In the genomic region with DNA sequence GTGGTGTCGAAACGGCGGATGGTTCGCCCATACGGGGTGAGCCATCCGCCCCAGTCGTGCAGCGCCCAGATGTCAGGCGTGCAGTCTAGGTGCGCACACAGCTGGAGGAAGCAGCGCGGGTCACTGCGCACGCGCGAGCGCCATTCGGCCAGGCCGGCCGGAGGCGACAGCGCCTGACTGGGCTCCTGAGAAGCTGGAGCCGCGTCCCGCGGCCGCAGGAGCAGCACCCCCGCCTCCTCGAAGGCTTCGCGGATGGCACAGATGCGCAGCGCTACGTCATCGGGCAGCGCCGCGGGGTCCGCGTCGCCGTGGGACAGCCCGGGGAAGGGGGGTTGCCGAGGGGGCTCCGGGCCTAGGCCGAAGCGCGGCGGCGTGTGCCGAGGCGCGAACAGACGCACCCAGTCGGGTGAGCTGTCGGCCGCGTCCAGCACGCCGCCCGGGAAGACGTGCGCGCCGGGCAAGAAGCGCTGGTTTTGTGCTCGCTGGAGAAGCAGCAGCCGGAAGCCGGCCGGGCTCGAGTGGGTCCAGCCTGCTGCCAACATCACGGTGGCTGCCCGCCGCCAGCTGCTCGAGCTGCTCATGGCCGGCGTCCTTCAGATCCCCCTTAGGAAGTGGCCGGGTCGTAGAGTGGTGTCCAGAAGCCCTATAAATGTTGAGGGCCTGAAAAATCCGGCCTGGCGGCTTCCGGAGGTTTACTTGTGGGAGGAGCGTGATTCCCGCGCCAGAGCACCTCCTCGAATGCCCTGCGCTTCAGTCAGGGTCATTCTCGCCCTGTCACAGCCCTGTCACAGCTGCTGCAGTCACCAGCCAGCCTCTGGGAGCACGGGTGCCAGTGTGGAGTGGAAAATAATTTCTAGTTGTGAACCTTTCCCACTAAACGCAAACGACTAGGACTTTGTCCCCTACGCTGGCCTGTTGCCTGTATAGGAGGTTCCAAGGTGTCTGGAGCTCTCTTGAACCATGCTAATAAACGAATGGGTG, we compare ENCODE assay signal across 7 mouse cellular contexts. TPM values are rescaled to one million over a fixed set of nuclear protein-coding genes. Genes with fewer than 3 reads are reported as not detected.
DNase-seq lines count a peak whose midpoint lies in the region; ATAC-seq lines count a peak whose summit lies in the region.

No protein-coding gene starts in this region.

- ATAC-seq in limb, embryonic 11.5 days (ENCODE audit: insufficient number of reproducible peaks, low FRiP score, low TSS enrichment, low read depth), result peak; percentile 91
- peak; percentile 95 for ATAC-seq in midbrain, embryonic 14.5 days (ENCODE audit: low FRiP score, low TSS enrichment)

- H3K4me1 ChIP-seq in embryonic facial prominence, embryonic 10.5 days, result peaks cover 21% of the 10 kb centered on the region
- H3K4me1 ChIP-seq in limb, embryonic 11.5 days (ENCODE audit: control insufficient read depth, insufficient read depth, low read length), result 0 out of 2 replicates have a peak, but pooled peaks cover 3% of the 10 kb centered on the region
- peaks cover 6% of the 10 kb centered on the region; the same call in 1 of the 2 replicates for H3K4me1 ChIP-seq in midbrain, embryonic 14.5 days (ENCODE audit: control insufficient read depth, insufficient read depth, low read length)

- H3K4me2 ChIP-seq in limb, embryonic 11.5 days (ENCODE audit: low read depth, severe bottlenecking), result peak overlapping the region; percentile 77
- peak overlapping the region; percentile 84 for H3K4me2 ChIP-seq in midbrain, embryonic 14.5 days (ENCODE audit: low read length)

- peak overlapping the region; percentile 95 for H3K9ac ChIP-seq in limb, embryonic 11.5 days (ENCODE audit: low read length)
- peak overlapping the region; percentile 93 for H3K9ac ChIP-seq in midbrain, embryonic 14.5 days (replicated peaks; ENCODE audit: low read length)

- peak overlapping the region; percentile 98 for H3K27ac ChIP-seq in embryonic facial prominence, embryonic 10.5 days (replicated peaks)
- H3K27ac ChIP-seq in limb, embryonic 11.5 days (replicated peaks; ENCODE audit: low read depth, low read length), result peak overlapping the region; percentile 93
- H3K27ac ChIP-seq in midbrain, embryonic 14.5 days (replicated peaks; ENCODE audit: low read depth, low read length), result peak overlapping the region; percentile 96

- peaks cover 8% of the 10 kb centered on the region for H3K36me3 ChIP-seq in embryonic facial prominence, embryonic 10.5 days (replicated peaks)
- no peaks in the 10 kb centered on the region for H3K36me3 ChIP-seq in limb, embryonic 11.5 days (ENCODE audit: control insufficient read depth, insufficient read depth, low read length)
- H3K36me3 ChIP-seq in midbrain, embryonic 14.5 days (ENCODE audit: control insufficient read depth, insufficient read depth, low read length), result peaks cover 5% of the 10 kb centered on the region

- peak overlapping the region; percentile 84 for H3K4me3 ChIP-seq in embryonic facial prominence, embryonic 10.5 days
- H3K4me3 ChIP-seq in limb, embryonic 11.5 days (ENCODE audit: low read depth, low read length), result peak overlapping the region; percentile 75
- peak overlapping the region; percentile 75 for H3K4me3 ChIP-seq in midbrain, embryonic 14.5 days (replicated peaks; ENCODE audit: low read depth, low read length)

- H3K27me3 ChIP-seq in embryonic facial prominence, embryonic 10.5 days (replicated peaks; ENCODE audit: low read depth, poor library complexity, severe bottlenecking), result no peaks in the 10 kb centered on the region
- no peaks in the 10 kb centered on the region for H3K27me3 ChIP-seq in limb, embryonic 11.5 days (ENCODE audit: control insufficient read depth, insufficient read depth, low read length)
- no peaks in the 10 kb centered on the region for H3K27me3 ChIP-seq in midbrain, embryonic 14.5 days (ENCODE audit: control insufficient read depth, insufficient read depth, low read length)

- DNase-seq in adrenal gland, postnatal 10 days, result peak; percentile 93
- peak; percentile 96 for DNase-seq in embryonic facial prominence, embryonic 10.5 days (ENCODE audit: low spot score)
- peak; percentile 99 for DNase-seq in heart, adult 11 months
- peak; percentile 87 for DNase-seq in kidney, adult 18-20 months
- peak; percentile 91 for DNase-seq in limb, embryonic 11.5 days (ENCODE audit: low spot score)
- DNase-seq in midbrain, embryonic 14.5 days, result peak; percentile 96
- DNase-seq in spleen, adult 18-20 months, result peak; percentile 74 to 78

- H3K9me3 ChIP-seq in embryonic facial prominence, embryonic 10.5 days, result no peaks in the 10 kb centered on the region
- no peaks in the 10 kb centered on the region for H3K9me3 ChIP-seq in limb, embryonic 11.5 days (ENCODE audit: control insufficient read depth, low read length)
- no peaks in the 10 kb centered on the region for H3K9me3 ChIP-seq in midbrain, embryonic 14.5 days (ENCODE audit: control insufficient read depth, low read length)

- WGBS in embryonic facial prominence, embryonic 10.5 days, result 1% methylated on average over 93 of the region's 93 CpGs
- WGBS in limb, embryonic 11.5 days, result under 1% methylated on average over 93 of the region's 93 CpGs
- WGBS in midbrain, embryonic 14.5 days, result under 1% methylated on average over 93 of the region's 93 CpGs

RNA-seq across cellular contexts. Expression of a gene that starts 0.6 kb away (rescaled TPM):
- total RNA-seq in adrenal gland, postnatal 10 days (2021), result 10 to 100 TPM; 54.1 to 64.3 TPM
- 42.0 and 42.2 TPM in 2 replicates for polyA plus RNA-seq in embryonic facial prominence, embryonic 10.5 days (2016; fragmentation: Nextera tagmentation; extraction: Ambion mirVana)
- polyA plus RNA-seq in limb, embryonic 11.5 days (2014; fragmentation: Nextera tagmentation; extraction: Ambion mirVana), result 35.2 and 35.8 TPM in 2 replicates
- 86.2 and 87.1 TPM in 2 replicates for polyA plus RNA-seq in midbrain, embryonic 14.5 days (2014; fragmentation: Nextera tagmentation; extraction: Ambion mirVana)

RNA-seq across cellular contexts. Expression of a gene that starts 18.0 kb away (rescaled TPM):
- total RNA-seq in adrenal gland, postnatal 10 days (2021), result under 1 TPM; 0.30 to 0.33 TPM
- 0.58 and 0.71 TPM in 2 replicates for polyA plus RNA-seq in embryonic facial prominence, embryonic 10.5 days (2016; fragmentation: Nextera tagmentation; extraction: Ambion mirVana)
- 0.41 TPM in 1 of 2 replicates, not detected in the other for polyA plus RNA-seq in limb, embryonic 11.5 days (2014; fragmentation: Nextera tagmentation; extraction: Ambion mirVana)
- 0.65 and 0.97 TPM in 2 replicates for polyA plus RNA-seq in midbrain, embryonic 14.5 days (2014; fragmentation: Nextera tagmentation; extraction: Ambion mirVana)

RNA-seq across cellular contexts. Expression of a gene that starts 29.9 kb away (rescaled TPM):
- under 1 TPM; 0.51 to 0.88 TPM for total RNA-seq in adrenal gland, postnatal 10 days (2021)
- 0.24 and 0.28 TPM in 2 replicates for polyA plus RNA-seq in embryonic facial prominence, embryonic 10.5 days (2016; fragmentation: Nextera tagmentation; extraction: Ambion mirVana)
- polyA plus RNA-seq in limb, embryonic 11.5 days (2014; fragmentation: Nextera tagmentation; extraction: Ambion mirVana), result 0.20 and 0.40 TPM in 2 replicates
- 0.07 TPM in 1 of 2 replicates, not detected in the other for polyA plus RNA-seq in midbrain, embryonic 14.5 days (2014; fragmentation: Nextera tagmentation; extraction: Ambion mirVana)

RNA-seq across cellular contexts. Expression of a gene that starts 30.5 kb away (rescaled TPM):
- total RNA-seq in adrenal gland, postnatal 10 days (2021), result 10 to 100 TPM; 30.1 to 35.3 TPM
- polyA plus RNA-seq in embryonic facial prominence, embryonic 10.5 days (2016; fragmentation: Nextera tagmentation; extraction: Ambion mirVana), result 44.1 TPM in 2 replicates
- polyA plus RNA-seq in limb, embryonic 11.5 days (2014; fragmentation: Nextera tagmentation; extraction: Ambion mirVana), result 35.6 and 35.9 TPM in 2 replicates
- polyA plus RNA-seq in midbrain, embryonic 14.5 days (2014; fragmentation: Nextera tagmentation; extraction: Ambion mirVana), result 15.6 and 17.9 TPM in 2 replicates

Comparison
In these comparisons a context has a peak if more than half of its experiments do, and no peak if none do; other contexts are left out.
1. Peak in every context shown above with its lines: DNase-seq, ATAC-seq, H3K4me3 ChIP-seq and H3K27ac ChIP-seq.